Mouse (Mus musculus): Measurements from ENCODE around the gene Gm20870.
"Not testable (repeated sequence)": the region's sequence is repeated elsewhere in the genome, so short reads cannot be mapped to it uniquely, and the experiment has no call there.

The Gm20870 gene

GRCm38 (mm10) chrY:71691743-71692142 lies at the start of gene Gm20870:
TSS of gene Gm20870 (plus strand) at chrY:71692043.
- not testable (repeated sequence) for DNase-seq (ENCODE audit: low spot score in 2 of 2)

All from spleen, postnatal 14 days (tissue).